Mouse (Mus musculus): Measurements from ENCODE around the gene Tnfrsf1b. TPM values are rescaled to one million over a fixed set of nuclear protein-coding genes. Genes with fewer than 3 reads are reported as not detected.
"Not testable (repeated sequence)": the region's sequence is repeated elsewhere in the genome, so short reads cannot be mapped to it uniquely, and the experiment has no call there.

Gene Tnfrsf1b
- polyA plus RNA-seq, 1 experiment, result 9.7 TPM

DNA sequence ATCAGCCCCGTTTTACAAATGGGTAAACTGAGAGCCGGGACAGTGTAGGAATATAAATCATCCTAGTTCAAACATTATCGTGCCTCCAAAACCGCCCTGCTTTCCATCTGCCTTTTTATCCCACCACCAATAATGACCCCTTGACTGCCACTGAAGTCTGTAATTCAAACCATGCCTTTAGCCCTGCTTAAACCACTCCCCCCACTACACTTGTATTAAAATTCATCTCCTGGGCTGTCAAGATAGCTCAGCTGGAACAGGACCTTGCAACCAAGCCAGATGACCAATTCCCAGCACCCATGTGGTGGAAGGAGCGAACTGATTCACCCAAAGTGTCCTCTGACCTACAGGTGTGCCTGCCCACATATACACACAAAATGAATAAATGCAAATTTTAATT, 51.5 kb downstream of the Tnfrsf1b start:
- Histone ChIP-seq H3K9me3 (no peaks in the 10 kb centered on the region), H3K4me3 (replicated peaks) (peak overlapping the region; percentile 99), H3K27me3 (replicated peaks) (no peaks in the 10 kb centered on the region), H3K4me1 (peaks cover 74% of the 10 kb centered on the region), H3K36me3 (replicated peaks; ENCODE audit: low read length) (peaks cover 25% of the 10 kb centered on the region)
- TF ChIP-seq GATA1 (IDR thresholded peaks at IDR 0.05; ENCODE audit: borderline replicate concordance, low read length), result no peak

DNA sequence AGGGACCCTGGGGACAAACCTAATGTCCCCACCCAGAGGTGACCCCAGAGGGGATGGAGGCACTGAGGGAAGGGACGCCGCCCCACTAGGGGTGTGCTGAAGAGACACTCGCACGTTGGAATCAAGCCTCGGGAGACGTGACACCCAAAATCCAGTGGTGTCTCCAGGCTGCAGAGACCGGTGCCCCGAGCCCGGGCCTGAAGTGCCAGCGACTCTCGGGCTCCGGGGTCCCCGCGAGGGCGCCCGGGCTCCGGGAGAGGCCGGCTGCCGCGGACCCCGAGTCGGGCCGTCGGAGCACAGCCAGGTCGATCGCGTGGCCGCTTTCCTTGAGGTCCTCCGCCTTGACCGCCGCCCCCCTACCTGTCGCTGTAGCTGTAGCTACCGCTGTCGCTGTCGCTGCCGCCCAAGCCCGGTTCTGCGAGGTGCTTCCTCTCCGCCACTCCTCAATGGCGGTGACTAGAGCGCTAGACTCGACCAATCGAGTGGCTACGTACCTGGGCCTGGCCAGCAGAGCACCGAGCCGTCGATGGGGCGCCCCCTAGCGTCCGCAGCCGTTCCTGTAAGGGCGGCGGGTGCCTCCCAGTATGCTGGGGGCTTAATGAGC, 52.0 kb downstream of the Tnfrsf1b start, which contains the start of gene Vps13d:
Gene Vps13d, minus strand, starts transcription at position 447 of the 604 bp plus-strand sequence.
- Histone ChIP-seq H3K9me3 (no peaks in the 10 kb centered on the region), H3K4me1 (peaks cover 74% of the 10 kb centered on the region), H3K4me3 (replicated peaks) (peak within 1 kb of the TSS; percentile 99), H3K36me3 (replicated peaks; ENCODE audit: low read length) (peaks cover 31% of the 10 kb centered on the region), H3K27me3 (replicated peaks) (no peaks in the 10 kb centered on the region)
- TF ChIP-seq GATA1 (IDR thresholded peaks at IDR 0.05; ENCODE audit: borderline replicate concordance, low read length) (no peak), FLI1 (IDR thresholded peaks at IDR 0.05; ENCODE audit: low read length) (no peak)

DNA sequence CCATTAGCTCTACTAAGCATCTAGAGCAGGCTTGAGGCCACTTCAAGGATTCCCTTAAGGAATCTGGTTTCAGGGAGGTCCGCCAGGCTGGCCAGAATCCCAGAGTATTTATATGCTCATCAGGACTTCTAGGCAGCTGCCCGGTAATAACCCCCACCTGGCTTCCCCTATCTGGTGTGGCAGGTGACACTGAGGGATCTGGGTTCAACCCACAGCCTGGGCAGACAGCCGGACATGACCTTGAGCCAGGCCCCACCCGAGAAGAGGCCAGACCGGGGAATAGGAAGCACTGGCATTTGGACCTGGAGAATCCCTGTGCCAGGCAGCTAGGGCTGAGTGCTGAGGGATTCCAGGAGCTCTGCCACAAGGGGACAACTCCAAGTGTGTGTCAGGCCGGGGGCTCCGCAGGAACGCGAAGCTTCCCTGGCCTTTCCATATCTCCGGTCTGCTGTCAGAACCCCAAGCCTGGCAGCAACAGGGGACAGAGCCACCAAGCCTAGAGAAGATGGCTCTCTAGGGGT, 52.6 kb downstream of the Tnfrsf1b start:
- Histone ChIP-seq H3K36me3 (replicated peaks; ENCODE audit: low read length) (peaks cover 37% of the 10 kb centered on the region), H3K4me1 (peaks cover 74% of the 10 kb centered on the region), H3K27me3 (replicated peaks) (no peaks in the 10 kb centered on the region), H3K4me3 (replicated peaks) (peak overlapping the region; percentile 99), H3K9me3 (no peaks in the 10 kb centered on the region)
- TF ChIP-seq FLI1 (IDR thresholded peaks at IDR 0.05; ENCODE audit: low read length), result no peak
- no peak for TF ChIP-seq GATA1 (IDR thresholded peaks at IDR 0.05; ENCODE audit: borderline replicate concordance, low read length)

DNA sequence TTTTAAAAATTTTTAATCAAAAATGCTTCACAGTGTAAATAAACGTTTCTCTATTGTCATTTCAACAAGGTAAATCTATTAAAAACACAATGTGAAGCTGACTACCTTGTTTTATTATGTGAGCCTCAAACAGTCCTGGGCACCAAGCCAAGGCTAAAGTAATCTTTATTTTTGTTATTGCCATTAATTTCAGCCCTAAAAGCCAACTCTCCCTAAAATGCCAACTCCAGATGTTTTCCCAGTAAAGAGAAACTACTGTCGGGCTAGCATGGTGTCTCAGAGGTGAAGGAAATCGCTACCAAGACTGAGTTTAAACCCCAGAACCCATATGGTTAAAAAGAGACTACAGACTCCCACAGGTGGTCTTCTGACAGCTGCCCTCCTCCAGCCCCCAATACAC, 53.3 kb downstream of the Tnfrsf1b start:
- H3K36me3 ChIP-seq (replicated peaks; ENCODE audit: low read length), result peaks cover 42% of the 10 kb centered on the region
- no peaks in the 10 kb centered on the region for H3K9me3 ChIP-seq
- peaks cover 77% of the 10 kb centered on the region for H3K4me1 ChIP-seq
- H3K27me3 ChIP-seq (replicated peaks), result no peaks in the 10 kb centered on the region
- TF ChIP-seq FLI1 (IDR thresholded peaks at IDR 0.05; ENCODE audit: low read length) (no peak), GATA1 (IDR thresholded peaks at IDR 0.05; ENCODE audit: borderline replicate concordance, low read length) (no peak)
- peak overlapping the region; percentile 99 for H3K4me3 ChIP-seq (replicated peaks)

DNA sequence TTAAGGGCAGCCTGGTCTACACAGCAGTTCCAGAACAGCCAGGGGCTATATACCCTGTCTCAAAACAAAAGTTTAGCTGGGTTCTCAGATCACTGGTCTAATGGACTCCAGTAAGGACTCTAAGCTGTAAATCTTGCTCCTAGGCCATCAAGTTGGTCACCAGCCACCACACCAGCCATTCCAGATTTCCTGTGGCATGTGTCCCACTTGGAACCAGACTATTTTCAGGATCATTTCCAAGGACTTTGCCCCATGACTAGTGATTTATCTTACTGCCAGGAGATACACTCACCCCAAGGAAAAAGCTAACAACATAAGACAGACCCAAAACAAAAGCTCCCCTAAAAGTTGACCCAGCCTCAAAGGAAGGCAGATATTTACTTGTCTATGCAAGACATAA, 54.0 kb downstream of the Tnfrsf1b start:
- peaks cover 80% of the 10 kb centered on the region for H3K4me1 ChIP-seq
- H3K36me3 ChIP-seq (replicated peaks; ENCODE audit: low read length), result peaks cover 48% of the 10 kb centered on the region
- peak overlapping the region; percentile 31 for H3K4me3 ChIP-seq (replicated peaks)
- no peaks in the 10 kb centered on the region for H3K27me3 ChIP-seq (replicated peaks)
- no peaks in the 10 kb centered on the region for H3K9me3 ChIP-seq
- TF ChIP-seq GATA1 (IDR thresholded peaks at IDR 0.05; ENCODE audit: borderline replicate concordance, low read length) (no peak), FLI1 (IDR thresholded peaks at IDR 0.05; ENCODE audit: low read length) (no peak)

DNA sequence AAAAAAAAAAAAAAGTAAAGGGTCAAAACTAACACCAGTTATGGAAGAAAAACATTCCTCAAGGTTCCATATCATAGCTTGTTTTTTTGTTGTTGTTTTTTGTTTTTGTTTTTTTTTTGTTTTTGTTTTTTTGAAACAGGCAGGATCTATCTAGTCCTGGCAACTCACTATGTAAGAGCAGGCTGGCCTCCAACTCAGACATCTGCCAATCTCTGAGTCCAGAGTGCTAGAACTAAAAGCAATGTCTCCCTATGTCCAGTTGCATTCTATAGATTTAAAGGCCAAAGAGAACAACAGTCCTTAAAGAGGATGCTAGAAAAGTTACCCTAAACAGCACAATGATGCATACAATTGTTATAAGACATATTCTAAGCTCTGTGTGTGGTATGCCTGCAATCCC, 58.1 kb downstream of the Tnfrsf1b start:
- H3K4me1 ChIP-seq, result peaks cover 90% of the 10 kb centered on the region
- H3K9me3 ChIP-seq, result no peaks in the 10 kb centered on the region
- H3K4me3 ChIP-seq (replicated peaks), result no peak overlapping the region
- TF ChIP-seq FLI1 (IDR thresholded peaks at IDR 0.05; ENCODE audit: low read length) (no peak), GATA1 (IDR thresholded peaks at IDR 0.05; ENCODE audit: borderline replicate concordance, low read length) (no peak)
- peaks cover 85% of the 10 kb centered on the region for H3K36me3 ChIP-seq (replicated peaks; ENCODE audit: low read length)
- no peaks in the 10 kb centered on the region for H3K27me3 ChIP-seq (replicated peaks)

DNA sequence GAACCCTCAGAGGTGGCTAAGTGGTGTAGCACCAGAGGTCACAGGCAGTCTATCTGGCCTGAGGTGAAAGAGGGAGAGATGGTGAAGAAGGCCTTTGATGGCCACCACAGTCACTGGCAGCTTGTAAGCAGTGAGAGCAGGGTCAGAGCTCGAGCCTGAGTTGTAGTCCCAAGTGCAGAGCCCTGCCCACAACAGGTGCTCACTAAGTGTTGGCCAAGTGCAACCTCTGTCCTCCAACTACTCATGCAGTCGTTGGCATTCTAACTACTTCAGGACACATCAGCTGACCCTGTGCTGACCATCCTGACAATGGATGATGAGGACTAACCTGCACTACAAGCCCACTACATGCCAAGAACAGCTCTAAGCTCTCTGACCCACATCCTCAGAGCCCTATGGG, 59.1 kb downstream of the Tnfrsf1b start:
- Histone ChIP-seq H3K4me3 (replicated peaks) (peak overlapping the region; percentile 33), H3K4me1 (peaks cover 85% of the 10 kb centered on the region), H3K27me3 (replicated peaks) (no peaks in the 10 kb centered on the region), H3K36me3 (replicated peaks; ENCODE audit: low read length) (peaks cover 93% of the 10 kb centered on the region), H3K9me3 (no peaks in the 10 kb centered on the region)
- TF ChIP-seq GATA1 (IDR thresholded peaks at IDR 0.05; ENCODE audit: borderline replicate concordance, low read length) (no peak), FLI1 (IDR thresholded peaks at IDR 0.05; ENCODE audit: low read length) (no peak)

DNA sequence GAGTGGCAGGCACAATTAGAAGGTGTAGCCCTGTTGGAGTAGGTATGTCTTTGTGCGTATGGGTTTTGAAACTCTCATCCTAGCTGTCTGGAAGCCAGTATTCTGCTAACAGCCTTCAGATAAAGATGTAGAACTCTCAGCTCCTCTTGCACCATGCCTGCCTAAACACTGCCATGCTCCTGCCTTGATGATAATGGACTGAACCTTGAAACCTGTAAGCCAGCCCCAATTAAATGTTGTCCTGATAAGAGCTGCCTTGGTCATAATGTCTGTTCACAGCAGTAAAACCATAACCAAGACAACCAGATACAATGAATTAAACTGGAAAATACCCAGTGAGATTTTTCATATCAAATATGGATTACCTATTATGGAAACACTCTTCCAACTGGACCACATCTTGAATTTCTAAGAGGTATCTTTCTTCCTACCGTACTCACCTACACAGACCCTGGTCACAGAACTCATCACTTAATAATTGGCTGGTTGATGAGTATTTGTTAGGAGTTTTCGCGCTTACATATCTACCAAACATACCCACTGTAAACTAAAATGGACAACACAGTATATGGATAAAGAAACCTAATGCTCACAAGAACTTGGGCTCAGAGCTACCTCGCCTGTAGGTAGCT, 67.6 kb downstream of the Tnfrsf1b start:
- Histone ChIP-seq H3K9me3 (no peaks in the 10 kb centered on the region), H3K36me3 (replicated peaks; ENCODE audit: low read length) (peaks cover 93% of the 10 kb centered on the region), H3K4me1 (peaks cover 42% of the 10 kb centered on the region), H3K4me3 (replicated peaks) (no peak overlapping the region), H3K27me3 (replicated peaks) (no peaks in the 10 kb centered on the region)
- TF ChIP-seq GATA1 (IDR thresholded peaks at IDR 0.05; ENCODE audit: borderline replicate concordance, low read length) (no peak), FLI1 (IDR thresholded peaks at IDR 0.05; ENCODE audit: low read length) (no peak)

DNA sequence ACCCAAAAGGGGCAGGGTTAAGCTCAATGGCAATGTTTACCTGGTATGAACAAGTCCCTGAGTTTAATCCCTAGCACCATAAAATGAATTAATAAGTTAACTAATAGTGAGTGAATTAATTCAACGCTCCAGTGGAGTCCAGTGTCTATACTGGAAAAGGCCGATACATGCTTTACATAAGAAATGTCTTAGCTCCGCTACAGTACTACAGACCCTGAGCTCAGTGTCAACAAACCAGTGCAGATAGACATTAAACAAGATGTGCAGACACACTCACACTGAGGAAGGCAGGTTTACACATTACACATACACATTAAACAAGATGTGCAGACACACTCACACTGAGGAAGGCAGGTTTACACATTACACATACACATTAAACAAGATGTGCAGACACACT, 81.1 kb downstream of the Tnfrsf1b start:
- peaks cover 97% of the 10 kb centered on the region for H3K36me3 ChIP-seq (replicated peaks; ENCODE audit: low read length)
- not testable (repeated sequence) for H3K27me3 ChIP-seq (replicated peaks); H3K4me3 ChIP-seq (replicated peaks); H3K4me1 ChIP-seq; H3K9me3 ChIP-seq

DNA sequence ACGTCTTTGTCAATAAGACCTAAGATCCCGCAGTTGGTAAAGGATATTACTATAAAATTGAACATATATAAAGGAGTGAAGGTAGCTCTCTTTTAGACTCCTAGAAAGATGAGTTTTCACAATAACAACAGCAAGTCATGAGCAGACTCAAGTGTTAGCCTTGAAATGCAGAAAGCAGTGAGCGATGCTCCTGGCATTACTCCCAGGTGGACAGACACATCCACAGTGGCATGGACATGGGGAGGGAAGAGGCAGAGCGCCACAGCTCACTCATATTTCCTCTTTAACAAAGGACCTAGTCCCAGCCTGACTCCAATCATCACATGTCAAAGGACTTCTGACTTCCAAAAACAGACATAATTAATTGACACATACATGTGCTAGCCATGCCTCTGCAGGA, 82.6 kb downstream of the Tnfrsf1b start:
- H3K27me3 ChIP-seq (replicated peaks), result no peaks in the 10 kb centered on the region
- peaks cover 96% of the 10 kb centered on the region for H3K36me3 ChIP-seq (replicated peaks; ENCODE audit: low read length)
- no peaks in the 10 kb centered on the region for H3K9me3 ChIP-seq
- no peak overlapping the region for H3K4me3 ChIP-seq (replicated peaks)
- TF ChIP-seq FLI1 (IDR thresholded peaks at IDR 0.05; ENCODE audit: low read length), result no peak
- TF ChIP-seq GATA1 (IDR thresholded peaks at IDR 0.05; ENCODE audit: borderline replicate concordance, low read length), result no peak
- H3K4me1 ChIP-seq, result peaks cover 10% of the 10 kb centered on the region

Other genes with a start within 250 kb of the Tnfrsf1b start
- 1.7 and 20.6 TPM in 2 replicates for gene Vps13d, start 51.9 kb downstream of the Tnfrsf1b start, polyA plus RNA-seq (2012; ENCODE audit: insufficient read depth, low replicate concordance)
- 0.06 TPM in 1 of 2 replicates, not detected in the other for gene Tnfrsf8, start 68.3 kb upstream of the Tnfrsf1b start, polyA plus RNA-seq (2012; ENCODE audit: insufficient read depth, low replicate concordance)